Mouse (Mus musculus) right cerebral cortex, postnatal 10 days (tissue): ENCODE measurements around the gene Khdrbs1.
A peak's percentile ranks its signal among the peaks of the same experiment; 100 is the strongest.
"Not testable (repeated sequence)": the region's sequence is repeated elsewhere in the genome, so short reads cannot be mapped to it uniquely, and the experiment has no call there.

Experiments
- DNase-seq, 2 experiments: peaks; one replicate each; pipeline ENCODE4 v3.0.0; 2021; ENCODE audit warnings: low spot score in 2 of 2

Gene Khdrbs1

DNA sequence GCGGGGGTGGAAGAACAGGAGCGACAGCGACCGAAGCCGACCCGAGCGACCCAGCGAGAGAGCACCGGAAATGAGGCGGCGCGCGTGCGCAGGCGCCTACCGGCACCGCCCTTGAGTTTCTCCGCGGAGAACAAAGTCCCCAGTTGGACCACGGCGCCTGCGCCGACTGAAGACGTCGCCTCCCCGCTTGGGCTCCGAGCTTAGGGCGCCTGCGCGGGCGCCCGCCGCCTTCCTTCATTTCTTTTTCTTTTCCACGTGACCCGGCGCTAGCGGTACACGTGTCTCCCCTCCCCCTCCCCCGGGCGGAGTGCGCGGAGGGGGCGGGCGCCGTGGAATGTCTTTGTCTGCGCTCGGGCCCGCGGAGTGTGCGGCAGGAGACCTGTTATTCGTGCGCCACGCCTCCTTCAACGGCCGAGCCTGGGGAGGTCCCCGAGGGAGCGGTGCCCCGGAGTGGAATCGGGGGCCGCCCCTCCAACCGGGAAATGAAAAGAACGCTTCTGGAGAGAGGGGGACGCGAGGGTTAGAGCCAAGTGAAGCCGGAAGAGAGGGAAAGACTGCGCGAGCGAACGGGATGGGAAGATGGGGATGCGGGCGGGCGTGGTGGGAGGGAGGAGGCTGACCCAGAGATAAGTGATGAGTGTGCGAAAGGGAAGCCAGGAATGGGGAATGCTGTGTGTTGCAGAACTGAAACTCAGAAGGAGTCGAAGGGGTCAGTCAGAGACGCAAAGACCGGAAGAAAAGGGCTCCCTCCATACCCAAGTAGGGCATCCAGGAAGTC, at the start of gene Khdrbs1:
Gene Khdrbs1 (minus strand): TSS at position 72 of the 778 bp plus-strand sequence.
- peak; percentile 98 for DNase-seq

DNA sequence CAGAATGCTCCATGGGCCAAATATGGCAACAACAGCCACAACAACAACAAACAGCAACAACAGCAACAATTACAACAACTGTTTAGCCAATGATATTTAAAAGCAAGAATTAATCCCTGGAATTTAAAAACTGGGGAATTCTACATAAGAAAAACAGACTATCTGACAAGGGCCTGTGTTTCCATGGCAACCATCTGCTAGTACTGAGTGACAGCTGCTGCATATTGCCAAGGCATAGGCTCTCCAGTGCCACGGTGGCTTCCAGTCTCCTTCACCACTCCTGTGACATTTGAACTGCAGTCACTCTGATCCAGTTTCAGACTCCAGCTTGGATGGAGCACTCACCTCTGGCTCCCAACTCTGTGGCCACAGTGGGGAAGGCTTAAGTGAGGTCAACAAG, 49.3 kb upstream of the Khdrbs1 start:
- DNase-seq, result peak; percentile 60 to 65

GRCm38 (mm10) chr4:129790475-129790874, 48.4 kb upstream of the Khdrbs1 start:
- DNase-seq, result no peak

- DNase-seq, result no peak
These were observed 47.5 kb upstream of the Khdrbs1 start for GRCm38 (mm10) chr4:129789635-129790034.

GRCm38 (mm10) chr4:129788693-129789092, 46.6 kb upstream of the Khdrbs1 start:
- DNase-seq, result no peak

DNA sequence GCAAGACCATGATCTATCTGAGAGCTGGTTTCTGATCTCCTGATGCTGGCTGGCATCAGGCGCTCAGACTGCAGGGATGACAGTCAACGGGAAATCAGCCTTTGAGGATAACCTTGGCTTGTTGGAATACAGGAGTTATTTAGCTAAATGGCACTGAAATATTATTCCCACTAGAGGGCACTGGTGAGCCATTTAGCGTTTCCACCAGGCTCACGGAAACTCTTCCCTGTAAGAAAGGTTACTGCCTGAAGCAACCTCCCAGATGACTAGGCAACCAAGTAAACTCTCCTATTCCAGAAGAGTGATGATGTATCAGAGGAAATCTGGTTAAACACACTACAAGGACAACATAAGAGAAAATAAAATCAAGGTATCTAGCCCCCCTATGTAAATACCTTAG, 43.1 kb upstream of the Khdrbs1 start:
- DNase-seq, result peak; percentile 78 to 83

DNA sequence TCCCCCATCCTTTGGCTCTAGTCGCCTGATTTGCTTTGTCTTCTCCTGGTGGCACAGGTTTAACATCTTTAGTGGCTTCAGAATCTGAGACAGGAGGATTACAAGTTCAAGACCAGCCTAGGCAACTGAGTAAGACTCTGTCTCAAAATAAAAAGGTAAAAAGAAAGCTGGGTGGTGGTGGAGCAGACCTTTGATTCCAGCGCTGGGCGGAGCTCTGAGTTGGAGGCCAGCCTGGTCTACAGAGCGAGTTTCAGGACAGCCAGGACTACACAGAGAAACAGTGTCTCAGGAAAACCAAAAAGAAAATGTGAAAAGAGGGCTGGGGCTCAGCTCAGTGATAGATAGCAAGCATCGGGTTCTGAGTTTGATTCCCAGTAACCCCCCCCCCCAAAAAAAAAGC, 41.4 kb upstream of the Khdrbs1 start:
- DNase-seq, result no peak

- DNase-seq, result no peak
These were observed 40.8 kb upstream of the Khdrbs1 start for GRCm38 (mm10) chr4:129782857-129783331.

DNA sequence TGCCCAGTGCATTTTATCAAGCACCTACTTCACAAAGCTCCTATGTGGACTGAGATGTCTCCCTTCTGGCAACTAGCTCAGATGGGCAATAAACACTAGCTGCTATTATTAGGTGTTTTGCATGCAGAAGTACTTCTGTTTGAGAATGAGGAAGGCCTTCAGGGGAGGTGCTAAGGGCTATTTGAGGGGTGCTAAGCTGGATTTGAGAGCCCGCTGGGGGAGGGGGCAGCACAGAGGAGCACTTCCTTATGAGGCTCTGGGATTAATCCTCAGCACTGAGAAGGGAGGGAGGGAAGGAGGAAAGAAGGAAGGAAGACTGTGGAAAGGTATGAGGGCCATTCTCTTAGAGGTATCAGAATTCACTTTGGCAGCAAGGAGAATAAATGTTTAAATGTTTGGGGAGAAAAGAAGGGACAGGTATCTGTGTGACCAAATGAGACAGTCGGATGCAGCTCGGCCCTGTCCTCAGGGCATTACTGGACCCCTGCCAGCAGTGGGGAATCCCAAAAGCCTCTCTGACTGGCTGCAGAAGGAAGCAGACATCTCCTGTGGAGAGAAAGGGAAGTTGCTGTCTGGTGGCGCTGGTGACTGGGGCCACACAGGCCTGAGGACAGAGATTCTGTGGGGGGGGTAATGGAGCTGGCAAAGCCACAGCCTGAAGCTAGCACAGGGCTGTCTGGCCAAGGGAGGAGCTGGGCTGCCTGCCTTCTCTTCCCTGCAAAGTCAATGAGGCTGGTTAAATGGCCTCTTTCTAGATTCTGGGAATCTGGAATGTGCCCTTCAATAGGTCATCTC, 40.0 kb upstream of the Khdrbs1 start:
- peak; percentile 69 to 76 for DNase-seq

DNA sequence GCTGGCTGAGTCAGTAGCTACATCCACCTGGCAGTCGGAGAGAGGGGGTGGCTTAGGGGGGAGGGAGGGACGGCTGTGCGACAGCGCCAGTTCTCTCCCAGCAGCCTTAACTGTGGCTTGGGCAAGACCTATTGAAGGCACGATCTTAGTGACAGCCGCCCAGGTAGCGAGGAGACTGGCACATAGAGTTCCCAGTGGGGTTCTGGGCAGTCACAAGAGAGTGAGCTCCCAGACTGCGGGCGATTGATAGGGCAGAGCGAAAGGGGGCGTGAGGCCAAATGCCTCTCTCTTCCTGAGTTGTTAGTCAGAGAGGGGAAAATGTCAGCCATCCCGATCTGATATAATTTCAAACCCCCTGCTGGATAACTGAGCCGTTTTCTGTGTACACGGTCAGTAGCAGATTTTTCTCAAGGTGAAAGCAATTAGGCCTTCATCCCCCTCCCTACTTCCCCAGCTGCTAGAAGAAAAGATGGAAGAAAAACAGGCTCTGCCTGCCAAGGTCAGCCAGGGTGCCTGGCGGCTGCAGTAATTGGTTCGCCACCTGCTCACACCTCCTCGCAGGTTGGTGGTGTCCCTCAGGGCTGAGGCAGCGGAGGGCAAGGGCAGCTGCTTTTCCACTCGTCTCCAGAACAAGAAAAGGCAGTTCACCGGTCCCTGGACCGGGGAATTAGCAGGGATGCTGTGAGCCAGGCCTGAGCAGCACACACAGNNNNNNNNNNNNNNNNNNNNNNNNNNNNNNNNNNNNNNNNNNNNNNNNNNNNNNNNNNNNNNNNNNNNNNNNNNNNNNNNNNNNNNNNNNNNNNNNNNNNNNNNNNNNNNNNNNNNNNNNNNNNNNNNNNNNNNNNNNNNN, 29.8 kb upstream of the Khdrbs1 start:
- no peak for DNase-seq

DNA sequence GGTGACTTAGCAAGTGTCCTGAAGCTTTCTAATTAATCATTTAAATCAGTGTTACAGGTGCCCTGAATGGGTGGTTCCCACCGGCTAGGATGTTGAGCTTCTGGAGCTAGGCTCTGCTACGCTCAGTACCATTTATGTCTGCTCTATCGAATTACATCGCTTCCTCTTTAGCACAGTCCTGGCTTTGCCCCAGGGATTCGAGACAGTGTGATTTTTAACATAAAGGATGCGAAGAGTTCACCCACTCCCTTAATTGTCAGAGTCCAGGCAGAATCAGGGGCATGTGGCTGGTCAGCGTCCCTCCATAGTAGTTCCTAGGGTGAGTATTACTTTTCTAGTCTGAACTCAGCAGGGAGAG, 29.2 kb upstream of the Khdrbs1 start:
- no peak for DNase-seq

- no peak for DNase-seq
These were observed 28.5 kb upstream of the Khdrbs1 start for GRCm38 (mm10) chr4:129770600-129770999.

DNA sequence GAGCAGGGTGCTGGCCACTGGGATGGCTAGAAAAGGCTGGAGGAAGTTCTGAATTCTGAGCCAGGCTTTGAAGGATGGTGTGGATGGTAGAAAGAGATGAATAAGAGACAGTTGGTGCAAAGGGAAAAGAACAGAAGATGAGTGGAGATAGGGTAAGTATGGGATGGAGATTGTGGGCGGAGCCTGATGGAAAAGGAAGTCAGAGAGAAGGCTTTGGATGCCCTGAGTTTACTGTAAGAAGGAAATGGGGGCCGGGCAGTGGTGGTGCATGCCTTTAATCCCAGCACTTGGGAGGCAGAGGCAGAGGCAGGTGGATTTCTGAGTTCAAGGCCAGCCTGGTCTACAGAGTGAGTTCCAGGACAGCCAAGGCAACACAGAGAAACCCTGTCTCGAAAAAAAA, 26.6 kb upstream of the Khdrbs1 start:
- DNase-seq, result not testable (repeated sequence)

DNA sequence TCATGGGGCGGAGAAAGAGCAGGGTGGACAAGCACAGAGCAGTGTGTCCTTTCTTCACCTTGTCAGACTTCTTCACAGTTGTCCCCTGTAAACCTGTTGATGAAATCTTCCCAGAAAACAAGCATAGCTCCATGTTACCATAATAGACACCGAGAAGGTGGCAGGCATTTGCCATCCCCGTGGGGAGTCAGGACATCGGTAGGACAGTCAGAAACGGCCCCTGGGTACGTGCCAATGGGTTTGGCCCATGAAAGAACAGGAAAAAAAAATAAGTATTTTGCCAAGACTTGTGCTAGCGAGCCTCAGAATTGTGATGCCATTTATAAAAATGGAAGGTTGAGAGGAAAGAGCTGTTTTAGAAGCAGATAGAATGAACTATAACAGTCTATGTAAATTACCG, 25.7 kb upstream of the Khdrbs1 start:
- no peak for DNase-seq

DNA sequence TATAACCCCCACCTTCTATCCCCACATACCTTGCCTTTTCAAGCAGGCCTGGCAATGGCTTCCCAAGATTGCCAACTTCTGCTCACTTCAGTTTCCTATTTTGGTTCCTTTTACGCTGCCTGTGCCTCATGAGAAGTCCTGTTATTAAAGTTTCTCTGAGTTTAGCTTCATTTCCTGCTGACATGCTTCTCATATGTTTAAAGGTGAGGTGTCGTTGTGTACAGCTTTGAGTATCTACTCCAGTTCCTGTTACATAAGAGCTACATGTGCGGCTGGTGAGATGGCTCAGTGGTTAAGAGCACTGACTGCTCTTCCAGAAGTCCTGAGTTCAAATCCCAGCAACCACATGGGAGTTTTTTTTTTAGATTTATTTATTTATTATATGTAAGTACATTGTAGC, 23.2 kb upstream of the Khdrbs1 start:
- no peak for DNase-seq

- not testable (repeated sequence) for DNase-seq
These were observed 20.4 kb upstream of the Khdrbs1 start for GRCm38 (mm10) chr4:129762496-129762895.

DNA sequence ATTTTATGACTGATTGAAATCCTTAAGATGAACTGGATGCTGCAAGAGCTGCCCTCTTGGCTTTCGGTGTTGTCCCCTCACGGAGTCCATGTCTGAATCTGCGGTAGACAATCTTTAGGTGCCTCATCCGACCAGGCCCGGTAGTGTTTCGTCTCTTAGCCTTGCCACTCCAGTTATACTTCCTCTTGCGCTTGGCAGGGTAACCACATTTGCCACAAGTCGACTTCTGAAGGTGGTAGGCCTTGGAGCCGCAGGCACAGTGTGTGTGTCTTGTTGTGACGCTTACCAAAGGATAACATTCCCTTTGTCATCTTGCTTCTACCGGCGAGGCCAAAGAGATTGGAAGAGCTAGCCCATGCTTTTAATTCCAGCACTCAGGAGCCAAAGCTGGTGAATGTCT, 19.5 kb upstream of the Khdrbs1 start:
- no peak for DNase-seq

- no peak for DNase-seq
These were observed 13.4 kb upstream of the Khdrbs1 start for GRCm38 (mm10) chr4:129755455-129755854.

GRCm38 (mm10) chr4:129754742-129755141, 12.6 kb upstream of the Khdrbs1 start:
- no peak for DNase-seq

DNA sequence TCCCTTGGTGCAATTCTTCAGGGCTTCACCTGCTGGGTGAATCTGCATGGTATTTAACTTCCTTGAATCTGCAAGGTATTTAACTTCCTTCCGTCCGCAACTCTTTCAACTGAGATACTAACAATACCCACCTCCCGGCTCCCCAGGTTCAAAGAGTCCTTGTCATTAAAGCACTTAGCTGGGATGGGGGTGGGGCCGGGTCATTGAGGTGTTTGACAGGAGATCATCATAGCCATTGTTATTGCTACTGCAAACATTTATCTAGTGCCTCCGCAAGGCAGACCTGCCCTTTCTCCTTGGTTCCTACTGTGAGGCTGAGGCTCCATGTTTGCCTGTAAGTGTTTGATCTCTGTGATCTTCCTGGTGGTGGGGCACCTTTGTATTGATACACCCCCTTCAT, 8.3 kb upstream of the Khdrbs1 start:
- no peak for DNase-seq

GRCm38 (mm10) chr4:129746591-129746990, 4.5 kb upstream of the Khdrbs1 start:
- DNase-seq, result no peak

DNA sequence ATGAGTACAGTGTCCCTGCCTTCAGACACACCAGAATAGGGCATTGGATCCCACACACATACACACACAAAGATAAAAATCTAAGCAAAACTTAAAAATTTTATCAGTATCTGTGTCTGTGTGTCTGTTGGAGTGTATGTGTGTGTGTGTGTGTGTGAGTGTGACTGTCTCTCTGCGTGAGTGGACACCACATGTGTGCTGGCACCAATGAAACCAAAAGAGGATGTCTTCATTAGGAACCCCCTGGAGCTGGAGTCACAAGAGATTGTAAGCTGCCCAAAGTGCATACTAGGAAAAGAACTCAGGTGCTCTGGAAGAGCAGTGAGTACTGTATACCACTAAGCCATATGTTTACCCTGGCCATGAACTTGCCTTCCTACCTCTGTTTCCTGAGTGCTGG, 4.0 kb upstream of the Khdrbs1 start:
- no peak for DNase-seq
